Mouse (Mus musculus): ENCODE data around the gene Gm17657. TPM values are rescaled to one million over a fixed set of nuclear protein-coding genes. Genes with fewer than 3 reads are reported as not detected.
"Not testable (repeated sequence)": the region's sequence is repeated elsewhere in the genome, so short reads cannot be mapped to it uniquely, and the experiment has no call there.

Gene Gm17657
- polyA plus RNA-seq, 1 experiment from 2014 or later, result not detected

DNA sequence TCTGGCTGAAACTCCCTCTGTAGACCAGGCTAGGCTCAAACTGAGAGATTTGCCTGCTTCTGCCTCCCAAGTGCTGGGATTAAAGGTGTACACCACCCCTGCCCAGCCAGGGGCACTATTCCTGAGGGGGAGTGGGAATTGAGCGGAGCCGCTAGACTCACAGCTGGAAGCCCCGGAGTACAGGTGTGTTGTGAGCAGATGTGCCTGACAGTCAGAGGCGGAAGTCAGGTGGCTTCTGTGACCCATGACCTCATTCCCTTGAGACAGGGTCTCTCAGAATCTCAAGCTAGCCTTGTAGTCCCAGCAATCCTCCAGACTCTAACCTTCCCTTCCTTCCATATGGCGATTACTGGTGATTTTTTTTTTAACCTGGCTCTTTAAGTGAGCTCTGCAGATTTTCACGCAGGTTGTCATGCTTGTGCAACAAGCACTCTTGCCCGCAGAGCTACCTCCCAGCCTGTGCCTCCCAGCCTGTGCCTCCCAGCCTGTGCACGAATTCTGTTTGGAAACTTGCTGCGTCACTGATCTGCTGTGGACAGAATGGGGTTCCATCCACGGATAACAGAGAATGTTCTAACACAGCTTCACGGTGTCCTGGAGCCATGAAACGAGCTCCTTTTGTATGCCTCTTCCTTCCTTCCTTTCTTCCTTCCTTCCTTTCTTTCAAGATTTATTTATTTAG lies 40.4 kb downstream of the Gm17657 start:
- no peak overlapping the region for H3K4me3 ChIP-seq
- H3K36me3 ChIP-seq, result no peaks in the 10 kb centered on the region
- 80% methylated on average over 12 of the region's 12 CpGs for WGBS
- H3K27ac ChIP-seq, result no peak overlapping the region
- DNase-seq (ENCODE audit: low spot score), result no peak
- no peaks in the 10 kb centered on the region for H3K27me3 ChIP-seq (ENCODE audit: low read depth, poor library complexity, severe bottlenecking)
- peaks cover 10% of the 10 kb centered on the region; the same call in 1 of the 2 replicates for H3K4me1 ChIP-seq
- no peaks in the 10 kb centered on the region for H3K9me3 ChIP-seq (replicated peaks)

DNA sequence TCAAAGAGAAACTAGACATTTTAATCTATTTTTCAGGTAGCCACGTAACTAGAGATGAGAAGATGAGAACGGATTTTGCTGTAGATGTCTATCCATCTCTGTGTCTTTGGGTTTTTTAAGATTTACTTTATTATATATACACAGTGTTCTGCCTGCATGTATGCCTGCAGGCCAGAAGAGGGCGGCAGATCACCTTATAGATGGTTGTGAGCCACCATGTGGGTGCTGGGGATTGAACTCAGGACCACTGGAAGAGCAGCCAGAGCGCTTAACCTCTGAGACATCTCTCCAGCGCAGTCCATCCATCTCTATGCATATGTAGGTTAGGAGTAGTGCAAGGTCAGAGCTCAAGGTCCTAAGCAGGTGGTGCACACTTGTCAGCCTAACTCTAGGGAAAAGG lies 45.7 kb downstream of the Gm17657 start:
- H3K4me3 ChIP-seq, result no peak overlapping the region
- H3K27ac ChIP-seq, result no peak overlapping the region
- H3K4me1 ChIP-seq, result peaks cover 13% of the 10 kb centered on the region; the same call in 1 of the 2 replicates
- no peaks in the 10 kb centered on the region for H3K9me3 ChIP-seq (replicated peaks)
- H3K27me3 ChIP-seq (ENCODE audit: low read depth, poor library complexity, severe bottlenecking), result no peaks in the 10 kb centered on the region
- WGBS, result 80% methylated on average over 5 of the region's 5 CpGs
- no peak for DNase-seq (ENCODE audit: low spot score)
- H3K36me3 ChIP-seq, result no peaks in the 10 kb centered on the region

DNA sequence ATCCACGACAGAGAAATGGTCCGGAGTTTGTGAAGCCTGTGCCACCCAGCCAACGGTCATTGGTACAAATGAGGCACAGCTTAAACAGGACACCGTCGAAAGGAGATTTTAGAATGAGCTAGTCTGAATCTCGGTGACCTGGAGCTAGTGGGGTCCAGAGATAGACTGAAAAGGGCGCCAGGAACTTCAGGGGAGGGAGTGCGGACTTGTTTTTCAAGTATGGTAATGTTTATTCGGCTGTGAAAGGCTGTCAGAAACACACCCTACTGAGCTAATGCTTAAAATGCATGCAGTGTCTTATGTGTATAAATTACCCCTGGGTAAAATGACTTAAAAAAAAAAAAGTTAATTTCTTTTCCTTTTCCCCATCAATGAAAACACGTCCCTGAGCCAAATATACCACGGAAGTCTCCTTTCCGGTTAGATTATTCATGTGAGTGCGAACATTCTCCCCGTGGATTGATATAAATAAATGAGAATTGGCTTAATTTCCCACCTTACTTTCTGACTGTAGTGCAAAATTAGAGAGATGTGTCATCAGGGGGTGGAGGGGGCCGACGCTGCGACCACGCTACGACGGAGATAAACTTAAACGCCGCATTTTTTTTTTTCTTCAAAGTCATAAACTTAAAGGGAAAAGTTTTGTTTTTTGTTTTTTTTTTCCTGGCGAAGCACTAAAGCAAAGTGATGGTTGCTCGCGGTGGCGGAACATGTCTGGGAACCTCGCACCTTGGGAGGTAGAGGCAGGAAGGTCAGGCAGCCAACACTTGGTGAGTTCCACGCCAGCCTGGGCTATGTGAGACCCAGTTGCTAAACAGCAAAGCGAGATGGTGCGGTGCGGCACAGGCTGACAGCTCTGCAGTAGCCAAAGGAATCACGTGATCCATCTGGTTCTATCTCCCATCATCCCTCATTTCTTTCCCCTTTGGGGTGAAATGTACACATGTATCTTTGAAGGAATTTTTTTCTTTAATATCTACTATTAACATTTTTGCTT lies 46.5 kb downstream of the Gm17657 start:
- H3K4me1 ChIP-seq, result peaks cover 13% of the 10 kb centered on the region; the same call in 1 of the 2 replicates
- 14% methylated on average over 32 of the region's 32 CpGs for WGBS

DNA sequence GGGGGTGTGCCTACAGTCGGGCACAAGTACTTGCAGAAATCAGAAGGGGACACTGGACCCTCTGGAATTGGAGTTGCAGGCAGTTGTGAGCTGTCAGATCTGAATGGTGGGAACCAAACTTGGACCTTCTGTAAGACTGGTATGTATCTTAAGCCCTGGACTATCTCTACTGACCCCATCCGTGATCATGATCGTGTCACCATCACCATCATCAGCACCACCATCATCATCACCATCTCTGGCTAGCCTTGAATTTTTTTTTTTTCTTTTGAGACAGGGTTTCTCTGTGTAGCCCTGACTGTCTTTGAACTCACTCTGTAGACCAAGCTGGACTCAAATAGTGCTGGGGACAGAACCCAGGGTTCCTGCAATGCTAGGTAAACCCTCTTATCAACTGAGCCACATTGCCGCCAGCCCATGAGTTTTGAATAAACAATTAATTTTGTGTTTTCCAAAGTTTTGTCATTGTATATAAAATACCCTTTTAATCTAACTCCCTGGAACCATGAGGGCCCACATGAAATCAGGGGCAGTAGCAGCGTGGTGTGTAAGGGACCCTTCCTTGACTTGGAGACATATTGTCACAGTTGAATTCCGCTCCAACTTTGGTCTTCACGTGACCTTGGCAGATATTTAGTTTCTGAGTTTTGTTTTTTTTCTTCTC lies 47.3 kb downstream of the Gm17657 start:
- Histone ChIP-seq H3K27ac (no peak overlapping the region), H3K27me3 (ENCODE audit: low read depth, poor library complexity, severe bottlenecking) (no peaks in the 10 kb centered on the region), H3K36me3 (no peaks in the 10 kb centered on the region), H3K4me1 (peaks cover 13% of the 10 kb centered on the region; the same call in 1 of the 2 replicates), H3K9me3 (replicated peaks) (no peaks in the 10 kb centered on the region), H3K4me3 (no peak overlapping the region)
- no peak for DNase-seq (ENCODE audit: low spot score)
- 82% methylated on average over 7 of the region's 7 CpGs for WGBS

More for the DNA sequence above, 46.5 kb downstream of the Gm17657 start:
- Histone ChIP-seq H3K36me3 (no peaks in the 10 kb centered on the region), H3K27me3 (ENCODE audit: low read depth, poor library complexity, severe bottlenecking) (no peaks in the 10 kb centered on the region), H3K9me3 (replicated peaks) (no peaks in the 10 kb centered on the region), H3K4me3 (peak overlapping the region; percentile 19; the same call in 1 of the 2 replicates), H3K27ac (no peak overlapping the region)
- DNase-seq (ENCODE audit: low spot score), result no peak

DNA sequence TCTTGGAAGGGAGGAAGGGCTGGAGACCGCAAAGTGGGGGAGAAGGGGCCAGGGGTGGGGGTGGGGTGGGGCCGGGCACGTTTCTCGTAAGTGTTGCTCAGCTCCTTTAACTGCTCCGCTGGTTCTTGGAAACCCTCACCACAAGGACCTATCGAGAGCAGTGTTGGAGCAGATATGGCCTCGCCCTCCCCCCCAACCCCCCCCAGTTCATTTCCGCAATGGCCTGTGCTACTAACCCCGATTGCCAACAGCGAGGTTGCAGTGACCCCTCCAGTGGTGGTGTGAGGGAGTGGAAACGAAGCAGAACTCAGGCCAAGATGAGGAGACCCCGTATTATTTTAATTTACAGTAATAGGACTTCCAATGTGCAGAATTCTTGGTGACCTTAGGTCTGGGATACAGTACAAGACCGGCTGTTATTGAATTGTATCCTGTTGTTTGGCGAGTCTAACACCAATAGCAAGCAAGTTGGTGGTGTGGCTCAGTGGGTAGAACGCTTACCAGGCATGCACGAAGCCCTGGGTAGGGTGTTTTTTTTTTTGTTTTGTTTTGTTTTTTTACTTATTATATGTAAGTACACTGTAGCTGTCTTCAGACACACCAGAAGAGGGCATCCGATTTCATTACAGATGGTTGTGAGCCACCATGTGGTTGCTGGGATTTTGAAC lies 48.5 kb downstream of the Gm17657 start:
- no peak overlapping the region for H3K4me3 ChIP-seq
- peaks cover 13% of the 10 kb centered on the region; the same call in 1 of the 2 replicates for H3K4me1 ChIP-seq
- no peak for DNase-seq (ENCODE audit: low spot score)
- no peaks in the 10 kb centered on the region for H3K9me3 ChIP-seq (replicated peaks)
- H3K27me3 ChIP-seq (ENCODE audit: low read depth, poor library complexity, severe bottlenecking), result no peaks in the 10 kb centered on the region
- WGBS, result 79% methylated on average over 17 of the region's 17 CpGs
- peaks cover 8% of the 10 kb centered on the region; the same call in 1 of the 2 replicates for H3K36me3 ChIP-seq
- H3K27ac ChIP-seq, result no peak overlapping the region

DNA sequence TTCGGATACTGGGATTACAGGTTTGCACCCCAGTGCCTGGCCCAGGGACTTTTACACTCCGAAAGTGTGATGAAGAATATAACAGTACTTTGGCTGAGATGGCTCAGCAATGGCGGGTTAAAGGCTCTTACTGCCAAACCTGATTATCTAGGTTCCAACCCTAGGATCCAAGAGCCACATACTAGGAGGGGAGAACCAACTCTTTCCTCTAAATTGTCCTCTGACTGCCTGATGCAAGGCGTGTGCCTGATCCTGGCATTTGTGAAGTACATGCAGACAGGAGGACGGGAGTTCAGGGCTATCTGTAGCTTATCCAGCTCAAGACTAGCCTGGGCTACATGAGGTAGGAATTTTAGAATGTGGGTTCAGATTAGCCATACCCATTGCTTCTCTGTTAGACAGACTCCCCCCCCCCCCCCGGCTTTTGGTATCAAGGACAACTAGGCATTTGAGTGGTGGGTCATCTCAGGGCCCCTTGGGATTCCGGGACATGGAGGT lies 49.1 kb downstream of the Gm17657 start:
- 78% methylated on average over 7 of the region's 7 CpGs for WGBS
- H3K9me3 ChIP-seq (replicated peaks), result no peaks in the 10 kb centered on the region
- H3K27ac ChIP-seq, result peak overlapping the region; percentile 42; the same call in 1 of the 2 replicates
- DNase-seq (ENCODE audit: low spot score), result no peak
- H3K36me3 ChIP-seq, result peaks cover 9% of the 10 kb centered on the region
- H3K4me3 ChIP-seq, result no peak overlapping the region
- H3K27me3 ChIP-seq (ENCODE audit: low read depth, poor library complexity, severe bottlenecking), result no peaks in the 10 kb centered on the region
- peaks cover 13% of the 10 kb centered on the region; the same call in 1 of the 2 replicates for H3K4me1 ChIP-seq

DNA sequence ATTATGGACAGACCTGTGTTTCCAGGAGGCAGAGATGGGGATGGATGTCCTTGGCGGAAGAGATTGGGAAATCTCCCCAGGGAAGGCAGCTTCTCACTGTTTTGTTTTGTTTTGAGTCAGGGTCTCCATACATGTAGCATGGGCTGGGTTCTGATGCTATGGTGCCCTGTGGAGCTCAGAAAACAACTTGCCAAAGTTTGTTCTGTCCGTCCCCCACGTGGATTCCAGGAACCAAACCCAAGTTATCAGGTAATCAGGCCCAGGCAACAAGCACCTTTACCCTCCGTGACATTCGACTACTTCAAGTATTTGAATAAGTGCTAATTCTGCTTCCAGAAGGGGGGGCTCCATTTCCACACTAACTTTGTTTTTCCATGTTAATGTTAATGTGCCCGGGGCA lies 49.9 kb downstream of the Gm17657 start:
- no peak overlapping the region for H3K27ac ChIP-seq
- no peak for DNase-seq (ENCODE audit: low spot score)
- peaks cover 16% of the 10 kb centered on the region for H3K4me1 ChIP-seq
- peaks cover 17% of the 10 kb centered on the region for H3K36me3 ChIP-seq
- no peak overlapping the region for H3K4me3 ChIP-seq
- WGBS, result 80% methylated on average over 6 of the region's 6 CpGs
- no peaks in the 10 kb centered on the region for H3K9me3 ChIP-seq (replicated peaks)
- no peaks in the 10 kb centered on the region for H3K27me3 ChIP-seq (ENCODE audit: low read depth, poor library complexity, severe bottlenecking)

DNA sequence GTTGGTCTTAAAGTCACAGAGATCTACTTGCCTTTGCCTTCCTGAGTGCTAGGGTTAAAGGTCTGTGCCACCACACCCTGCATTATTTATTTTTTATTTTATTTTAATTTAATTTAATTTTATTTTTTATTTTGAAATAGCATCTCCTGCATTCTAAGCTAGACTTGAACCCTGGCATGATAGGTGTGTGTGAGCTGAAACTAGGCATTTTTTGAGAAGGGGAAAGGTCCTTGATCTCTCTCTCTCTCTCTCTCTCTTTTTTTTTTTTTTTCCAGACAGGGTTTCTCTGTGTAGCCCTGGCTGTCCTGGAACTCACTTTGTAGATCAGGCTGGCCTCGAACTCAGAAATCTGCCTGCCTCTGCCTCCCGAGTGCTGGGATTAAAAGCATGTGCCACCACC lies 50.5 kb downstream of the Gm17657 start:
- WGBS, result 90% methylated on average over 2 of the region's 2 CpGs
- not testable (repeated sequence) for DNase-seq (ENCODE audit: low spot score); H3K27ac ChIP-seq

DNA sequence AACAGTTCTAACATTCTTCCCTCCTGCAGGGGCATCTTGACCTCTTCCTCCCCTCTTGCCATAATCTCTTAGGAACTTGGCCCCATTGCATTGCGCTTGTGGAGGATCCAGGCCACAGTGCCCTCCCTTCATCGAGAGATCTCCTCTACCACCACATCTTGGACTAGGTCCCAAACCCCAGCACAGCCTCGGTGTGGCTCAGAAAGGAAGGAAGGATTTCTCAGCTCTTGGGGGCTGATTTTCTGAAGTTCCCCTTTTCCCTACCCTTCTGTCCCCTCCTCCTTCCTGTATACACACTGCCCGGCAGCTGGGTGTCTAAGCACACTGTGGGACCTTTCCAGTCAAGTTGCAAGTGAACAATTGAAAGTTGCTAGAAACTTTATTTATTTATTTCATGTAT lies 51.4 kb downstream of the Gm17657 start:
- Histone ChIP-seq H3K36me3 (peaks cover 30% of the 10 kb centered on the region), H3K9me3 (replicated peaks) (no peaks in the 10 kb centered on the region), H3K27ac (peak overlapping the region; percentile 36; the same call in 1 of the 2 replicates), H3K4me1 (peaks cover 21% of the 10 kb centered on the region), H3K4me3 (no peak overlapping the region), H3K27me3 (ENCODE audit: low read depth, poor library complexity, severe bottlenecking) (no peaks in the 10 kb centered on the region)
- no peak for DNase-seq (ENCODE audit: low spot score)
- WGBS, result 66% methylated on average over 4 of the region's 4 CpGs

More for the DNA sequence above, 50.5 kb downstream of the Gm17657 start:
- H3K27me3 ChIP-seq (ENCODE audit: low read depth, poor library complexity, severe bottlenecking); H3K4me3 ChIP-seq; H3K9me3 ChIP-seq (replicated peaks): not testable (repeated sequence)
- Histone ChIP-seq H3K4me1 (peaks cover 17% of the 10 kb centered on the region), H3K36me3 (peaks cover 22% of the 10 kb centered on the region)

DNA sequence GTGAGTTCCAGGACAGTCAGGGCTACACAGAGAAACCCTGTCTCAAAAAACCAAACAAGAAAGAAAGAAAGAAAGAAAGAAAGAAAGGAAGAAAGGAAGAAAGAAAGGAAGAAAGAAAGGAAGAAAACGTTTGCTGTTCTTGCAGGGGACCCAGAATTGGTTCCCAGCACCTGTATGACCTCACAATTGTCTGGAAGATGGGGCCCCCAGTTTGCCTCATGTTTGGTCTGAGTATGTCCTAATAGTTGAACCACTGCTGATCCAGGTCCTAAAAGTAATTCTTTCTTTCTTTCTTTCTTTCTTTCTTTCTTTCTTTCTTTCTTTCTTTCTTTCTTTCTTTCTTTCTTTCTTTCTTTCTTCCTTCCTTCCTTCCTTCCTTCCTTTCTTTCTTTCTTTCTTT lies 52.0 kb downstream of the Gm17657 start:
- not testable (repeated sequence) for DNase-seq (ENCODE audit: low spot score); H3K27ac ChIP-seq; H3K4me3 ChIP-seq; H3K27me3 ChIP-seq (ENCODE audit: low read depth, poor library complexity, severe bottlenecking); H3K9me3 ChIP-seq (replicated peaks)
- H3K4me1 ChIP-seq, result peaks cover 21% of the 10 kb centered on the region
- 87% methylated on average over 1 of the region's 1 CpGs for WGBS
- H3K36me3 ChIP-seq, result peaks cover 30% of the 10 kb centered on the region

DNA sequence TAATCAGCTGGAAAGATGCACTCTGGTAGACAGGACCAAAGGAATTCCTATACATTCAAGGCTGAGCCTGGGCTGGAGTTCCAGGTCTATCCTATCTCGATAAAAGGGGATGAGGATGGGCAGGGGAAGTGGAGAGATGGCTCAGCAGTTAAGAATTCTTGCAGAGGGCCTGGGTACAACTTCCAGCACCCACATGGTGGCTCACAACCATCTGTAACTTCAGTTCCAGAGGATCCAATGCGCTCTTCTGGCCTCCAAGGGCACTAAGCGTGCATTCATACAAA lies 52.4 kb downstream of the Gm17657 start:
- Histone ChIP-seq H3K36me3 (peaks cover 30% of the 10 kb centered on the region), H3K4me1 (peaks cover 21% of the 10 kb centered on the region), H3K27me3 (ENCODE audit: low read depth, poor library complexity, severe bottlenecking) (no peaks in the 10 kb centered on the region), H3K27ac (no peak overlapping the region), H3K9me3 (replicated peaks) (no peaks in the 10 kb centered on the region), H3K4me3 (no peak overlapping the region)
- 93% methylated on average over 3 of the region's 3 CpGs for WGBS
- no peak for DNase-seq (ENCODE audit: low spot score)

All from limb, embryonic 10.5 days (tissue).